Mouse (Mus musculus) layer of hippocampus, adult 18-20 months (tissue): ENCODE measurements around the gene Qtrt2. TPM values are rescaled to one million over a fixed set of nuclear protein-coding genes. Genes with fewer than 3 reads are reported as not detected.

Experiments used
- DNase-seq, 2 experiments: peaks; one replicate each; pipeline ENCODE4 v3.0.0; 2022; ENCODE audit warnings: low spot score in 2 of 2
- total RNA-seq, 2 experiments: library from RNA; stranded (reverse); gene quantifications; 2 replicates each; pipeline ENCODE4 v1.2.3; 2021

The Qtrt2 gene
- total RNA-seq, 2 experiments from 2014 or later = 32.5 to 39.2 TPM

- DNase-seq = no peak
Measured at GRCm38 (mm10) chr16:43827492-43827891, 99.1 kb downstream of the Qtrt2 start.

- no peak for DNase-seq
Measured at GRCm38 (mm10) chr16:43818404-43818803, 108.2 kb downstream of the Qtrt2 start.

GRCm38 (mm10) chr16:43816321-43816720 is 110.3 kb downstream of the Qtrt2 start:
- no peak for DNase-seq

- peak; percentile 35 to 55 for DNase-seq
Measured at GRCm38 (mm10) chr16:43814644-43815043, 112.0 kb downstream of the Qtrt2 start.

Other genes with a start within 250 kb of the Qtrt2 start
- not detected for gene Drd3, start 172.8 kb downstream of the Qtrt2 start, total RNA-seq
- 1 to 10 TPM; 3.2 to 3.6 TPM for gene Ccdc191, start 37.0 kb downstream of the Qtrt2 start, total RNA-seq
- 10 to 100 TPM; 40.8 to 46.1 TPM for gene Zdhhc23, start 53.0 kb upstream of the Qtrt2 start, total RNA-seq
- 1 to 10 TPM; 4.1 to 4.4 TPM for gene Gramd1c, start 136.5 kb upstream of the Qtrt2 start, total RNA-seq
- 100 to 1,000 TPM; 566 to 590 TPM for gene Atp6v1a, start 212.9 kb upstream of the Qtrt2 start, total RNA-seq
- gene Naa50, start 213.0 kb upstream of the Qtrt2 start, total RNA-seq = 10 to 100 TPM; 64.2 to 65.7 TPM
- 10 to 100 TPM; 39.1 to 41.9 TPM for gene Usf3, start 246.4 kb upstream of the Qtrt2 start, total RNA-seq